Mouse (Mus musculus) mesoderm, embryonic 11.5 days (tissue): ENCODE data around the gene Dync2li1.
A peak's percentile ranks its signal among the peaks of the same experiment; 100 is the strongest.

Experiments used
- DNase-seq: peaks from one replicate; pipeline ENCODE4 v3.0.0-alpha.2; 2012; ENCODE audit warnings: low read depth, low spot score

Dync2li1 gene

DNA sequence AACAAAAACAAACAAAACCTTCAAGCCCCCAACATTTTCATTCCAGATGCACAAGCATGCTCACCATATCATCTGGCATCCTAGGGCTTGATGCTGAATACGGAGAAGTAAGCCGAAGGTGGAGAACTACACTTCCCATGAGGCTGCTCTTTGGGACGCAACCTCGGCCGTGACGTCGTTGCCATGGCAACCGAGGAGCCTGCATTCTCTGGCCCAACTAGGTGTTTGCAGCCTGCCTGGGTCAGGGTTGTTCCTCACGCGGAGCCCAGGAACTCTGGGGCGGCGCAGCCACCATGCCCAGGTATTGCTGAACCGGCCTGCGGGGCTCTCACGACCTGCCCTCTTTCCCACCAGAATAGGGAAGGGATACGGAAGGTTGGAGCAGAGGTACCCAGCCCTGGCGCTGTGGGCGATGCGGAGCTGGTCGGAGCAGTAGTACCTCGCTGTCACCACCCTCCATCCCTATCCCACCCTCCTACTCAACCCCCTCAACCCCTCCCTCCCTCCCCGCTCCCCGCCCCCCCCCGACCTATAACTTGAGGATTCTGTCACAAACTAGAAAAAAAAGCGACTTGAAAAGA lies at the start of gene Dync2li1:
TSS of gene Dync2li1 (plus strand) at position 221 of the 581 bp plus-strand sequence.
- DNase-seq: peak; percentile 97

DNA sequence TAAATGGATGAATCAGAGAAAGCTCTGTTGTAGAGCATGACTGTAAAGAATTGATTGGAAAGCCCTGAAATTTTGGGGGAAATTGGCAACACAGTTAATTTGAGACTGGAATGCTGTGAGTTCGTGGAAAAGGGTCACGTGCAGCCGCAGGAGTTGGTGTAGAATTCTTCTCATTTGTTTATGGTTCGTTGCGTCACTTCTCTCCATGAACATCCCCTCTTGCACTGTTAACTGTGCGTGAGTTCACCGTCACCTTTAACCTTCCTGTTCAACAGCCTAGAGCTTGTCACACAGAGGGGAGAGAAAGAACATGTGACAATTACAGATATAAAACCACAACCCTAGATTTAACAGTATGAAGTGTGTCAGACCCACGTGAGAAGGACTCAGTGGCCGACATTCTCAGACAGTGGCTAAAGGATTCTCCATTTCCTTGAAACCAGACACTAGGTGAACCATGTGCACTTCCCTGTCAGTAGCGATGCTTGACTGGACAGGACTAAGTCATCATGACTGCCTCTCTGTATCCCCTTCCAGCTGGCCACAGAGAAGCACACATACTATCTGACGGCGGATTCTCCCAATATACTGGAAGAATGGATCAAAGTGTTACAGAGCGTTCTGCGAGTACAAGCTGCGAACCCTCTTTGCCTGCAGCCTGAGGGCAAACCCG lies 49.5 kb upstream of the Dync2li1 start:
- no peak for DNase-seq

DNA sequence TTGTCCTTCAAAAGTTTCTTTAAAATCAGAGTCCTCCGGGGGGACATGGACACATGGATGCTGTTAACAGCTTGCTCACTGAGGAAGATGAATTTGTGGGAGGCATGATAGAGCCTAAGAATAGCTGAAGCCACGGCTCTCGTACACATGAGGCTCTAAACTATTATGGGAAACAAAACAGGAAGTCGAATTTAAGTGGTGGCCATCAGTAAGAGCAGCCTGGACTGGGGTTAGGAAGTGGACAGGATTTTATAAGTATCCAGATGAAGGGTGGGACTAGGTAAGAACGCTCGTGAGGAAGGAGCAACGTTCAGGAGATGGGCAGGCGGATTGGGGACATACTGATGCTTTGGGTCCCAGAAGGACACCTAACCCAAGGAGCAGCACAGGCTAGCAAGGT lies 47.0 kb upstream of the Dync2li1 start:
- no peak for DNase-seq

DNA sequence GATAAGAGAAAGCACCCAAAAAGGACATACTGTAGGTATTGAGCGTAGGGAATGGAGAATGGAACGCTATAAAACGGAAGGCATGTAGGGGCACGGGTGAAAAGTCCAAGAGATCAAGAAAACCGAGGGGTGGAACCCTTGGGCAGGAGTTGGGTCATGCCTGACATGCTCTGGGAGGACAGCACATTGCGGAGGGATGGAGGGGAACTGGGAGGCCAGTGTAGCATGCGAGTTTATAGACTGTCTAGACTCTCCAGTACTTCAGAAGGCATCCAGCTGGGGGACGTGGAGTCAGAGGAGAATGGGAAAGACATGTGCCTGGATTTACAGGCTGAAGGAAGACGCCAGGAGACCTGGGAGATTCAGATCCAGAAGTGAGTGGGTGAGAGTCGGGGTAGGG lies 46.5 kb upstream of the Dync2li1 start:
- DNase-seq: no peak

DNA sequence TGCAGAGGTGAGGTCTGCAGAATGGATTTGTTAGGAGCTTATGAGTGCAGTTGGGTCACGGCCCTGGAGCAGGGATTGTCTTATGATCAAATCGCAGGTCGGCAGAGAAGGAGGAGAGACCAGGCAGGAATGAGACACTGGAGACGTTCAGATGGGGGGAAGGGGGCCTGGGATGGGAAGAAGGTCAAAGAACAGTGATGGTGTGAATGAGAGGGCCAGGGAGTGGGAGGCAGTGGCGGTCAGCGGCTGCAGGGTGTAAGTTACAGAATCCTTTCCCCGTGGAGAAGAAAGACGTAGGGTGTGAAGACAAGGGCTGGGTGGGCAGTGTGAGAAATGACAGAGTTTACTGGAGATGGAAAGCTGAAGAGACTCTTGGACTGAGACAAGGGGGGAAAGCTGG lies 45.5 kb upstream of the Dync2li1 start:
- no peak for DNase-seq

DNA sequence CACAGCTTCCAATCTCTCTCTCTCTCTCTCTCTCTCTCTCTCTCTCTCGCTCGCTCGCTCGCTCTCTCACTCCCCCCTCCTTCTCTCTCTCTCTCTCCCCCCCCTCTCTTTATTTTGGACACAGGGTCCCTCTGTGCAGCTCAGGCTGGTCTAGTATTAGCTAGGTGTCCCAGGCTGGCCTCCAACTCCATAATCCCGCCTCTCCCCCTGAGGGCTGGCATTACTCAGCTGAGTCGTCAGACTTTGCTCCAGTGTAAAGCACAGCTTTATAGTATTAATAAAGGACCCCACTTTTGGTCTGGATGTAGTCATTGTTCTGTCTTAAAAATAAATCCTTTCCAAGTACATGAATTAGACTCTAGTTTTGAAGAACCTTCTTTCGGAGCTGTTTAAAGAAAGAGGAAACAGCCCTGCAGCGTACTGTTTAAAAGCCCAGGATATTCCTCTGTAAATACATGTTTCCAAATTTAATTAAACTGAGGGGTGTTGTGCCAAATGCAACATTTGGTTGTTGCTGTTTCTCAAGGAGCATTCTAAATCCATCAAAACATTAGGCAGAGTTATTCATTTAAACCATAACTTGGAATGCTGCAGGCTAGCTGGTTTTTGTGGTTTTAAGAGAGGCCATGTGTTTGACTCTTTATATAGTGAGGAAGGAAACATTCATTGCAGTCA lies 44.4 kb upstream of the Dync2li1 start:
- DNase-seq: no peak

DNA sequence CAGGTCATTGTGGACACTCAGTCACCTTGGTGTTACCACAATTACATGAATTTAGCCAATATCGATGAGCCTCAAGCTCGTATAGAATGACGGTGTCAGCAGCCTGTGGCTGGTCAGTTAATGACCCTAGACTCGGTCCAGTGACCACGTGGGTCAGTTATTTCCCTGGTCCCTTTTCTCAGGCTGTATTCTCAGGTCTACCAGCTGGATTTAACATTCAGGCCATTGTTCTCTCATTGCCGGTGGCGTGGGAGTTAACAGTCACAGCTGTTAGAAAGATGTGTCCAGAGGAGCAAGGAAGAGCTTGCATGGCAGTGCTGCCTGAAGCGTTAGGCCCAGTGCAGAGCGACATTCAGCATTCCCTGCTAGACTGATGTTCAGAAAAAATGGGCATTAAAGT lies 42.2 kb upstream of the Dync2li1 start:
- no peak for DNase-seq

DNA sequence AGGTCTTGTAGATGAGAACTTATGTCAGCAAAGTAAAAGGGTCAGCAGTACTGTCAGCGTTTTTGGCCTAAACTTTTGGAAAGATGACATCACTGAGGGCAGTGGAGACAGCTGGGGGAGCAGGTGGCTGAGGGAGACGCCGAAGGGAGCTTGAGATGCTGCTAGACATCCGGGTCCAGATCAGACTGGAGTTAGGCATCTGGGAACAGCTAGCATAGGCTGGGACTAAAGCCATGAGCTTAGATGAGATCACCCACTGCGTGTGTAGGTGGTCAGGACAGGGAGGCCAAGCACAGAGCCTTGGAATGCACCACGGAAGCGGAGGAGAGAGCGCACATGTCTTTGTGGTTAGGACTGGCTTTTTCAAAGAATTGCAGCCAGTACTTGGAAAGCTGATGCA lies 41.2 kb upstream of the Dync2li1 start:
- no peak for DNase-seq

DNA sequence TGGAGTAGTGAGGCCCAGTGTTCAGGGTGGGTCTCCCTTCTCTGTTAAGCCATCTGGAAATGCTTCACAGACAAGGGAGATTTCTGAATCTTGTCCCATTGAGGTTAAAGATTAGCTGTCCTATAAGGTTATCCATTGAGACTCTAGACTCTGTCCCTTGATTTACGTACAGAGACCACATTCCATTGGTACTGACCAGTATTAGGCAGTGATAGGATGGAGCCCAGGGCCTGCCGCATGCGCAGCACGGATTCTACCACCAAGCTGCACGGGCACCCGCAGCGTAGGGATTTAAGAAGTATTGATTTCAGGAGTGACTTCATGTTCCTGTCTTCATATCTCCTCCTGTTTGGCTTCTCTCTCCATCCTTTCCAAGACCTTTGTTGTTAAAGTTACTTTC lies 36.2 kb upstream of the Dync2li1 start:
- DNase-seq: no peak

DNA sequence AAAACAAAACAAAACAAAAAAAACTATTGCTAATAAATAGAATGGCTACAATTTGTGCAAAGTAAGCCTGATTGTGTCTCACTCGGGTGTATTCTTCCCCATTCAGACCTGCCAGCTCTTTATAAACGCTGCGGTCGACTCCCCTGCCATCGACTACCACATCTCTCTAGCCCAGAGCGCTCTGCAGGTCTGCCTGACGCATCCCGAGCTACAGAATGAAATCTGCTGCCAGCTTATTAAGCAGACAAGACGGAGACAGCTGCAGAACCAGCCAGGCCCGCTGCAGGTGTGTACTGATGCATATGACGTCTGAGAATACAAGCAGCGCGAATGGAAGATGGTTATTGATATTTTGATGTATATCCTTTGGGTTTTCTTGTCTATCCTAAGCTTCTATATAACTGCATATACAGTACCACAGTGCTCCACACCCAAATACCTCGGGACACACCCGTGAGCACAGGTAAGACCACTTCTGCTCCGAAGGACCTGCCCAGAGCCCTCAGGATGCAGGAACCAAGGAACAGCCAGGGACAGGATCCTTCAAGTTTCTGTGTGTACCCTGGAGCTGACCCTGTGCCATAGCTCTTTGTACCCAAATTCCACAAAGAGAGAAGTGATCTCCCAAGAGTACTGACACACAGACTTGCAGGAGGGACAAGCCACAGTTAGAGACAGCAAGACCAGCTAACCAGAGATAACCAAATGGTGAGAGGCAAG lies 34.7 kb upstream of the Dync2li1 start:
- DNase-seq: no peak

DNA sequence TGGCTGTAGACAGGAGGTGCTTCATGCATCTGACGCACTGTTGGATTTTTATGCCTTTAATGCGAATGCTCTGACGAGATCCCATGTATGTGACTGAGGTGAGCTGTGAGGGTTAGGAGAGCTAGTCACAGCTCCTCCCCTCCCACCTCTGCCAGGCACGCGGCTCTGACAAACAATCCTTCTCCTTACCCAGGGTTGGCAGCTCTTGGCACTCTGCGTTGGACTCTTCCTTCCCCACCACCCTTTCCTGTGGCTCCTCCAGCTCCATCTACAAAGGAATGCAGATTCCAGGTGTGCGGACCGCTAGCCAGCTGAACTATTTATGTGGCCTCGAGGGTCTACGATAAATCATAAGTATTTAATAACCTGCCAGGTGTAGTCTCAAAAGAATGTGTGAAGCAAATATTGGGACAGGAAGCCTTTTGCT lies 30.3 kb upstream of the Dync2li1 start:
- no peak for DNase-seq

DNA sequence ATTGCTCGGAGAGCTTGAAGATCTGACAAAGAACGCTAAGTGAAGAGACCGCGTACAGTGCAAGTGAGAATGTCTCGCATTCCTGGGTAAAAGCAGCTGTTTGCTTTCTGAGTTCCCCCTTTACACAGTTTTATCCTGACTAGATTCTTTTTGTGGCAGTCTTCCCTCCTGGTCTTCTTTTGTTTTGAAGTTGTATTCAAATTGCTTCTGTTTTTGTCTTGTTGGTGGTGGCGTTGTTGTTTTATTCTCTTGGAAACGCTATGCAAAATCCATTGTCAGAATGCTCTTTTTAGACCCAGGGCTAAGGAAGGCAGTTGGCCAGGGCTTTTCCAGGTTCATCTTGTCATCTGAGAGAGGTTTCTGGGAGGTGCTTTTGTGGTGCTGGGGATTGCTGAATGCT lies 29.8 kb upstream of the Dync2li1 start:
- DNase-seq: no peak

DNA sequence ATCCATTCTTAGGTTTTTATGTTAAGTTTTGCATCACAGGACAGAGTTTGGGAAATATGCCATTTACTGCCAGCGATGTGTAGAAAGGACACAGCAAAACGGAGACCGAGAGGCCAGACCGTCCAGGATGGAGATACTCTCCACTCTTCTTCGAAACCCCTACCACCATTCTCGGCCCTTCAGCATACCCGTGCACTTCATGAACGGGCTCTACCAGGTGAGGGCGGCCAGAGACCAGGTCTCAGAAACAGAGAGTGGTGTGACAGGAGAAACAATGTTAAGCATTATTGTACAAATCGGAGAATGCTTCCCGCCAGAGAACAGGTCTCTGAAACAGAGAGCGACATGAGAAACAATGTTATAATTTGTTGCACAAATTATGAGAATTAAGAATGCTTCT lies 28.4 kb upstream of the Dync2li1 start:
- DNase-seq: no peak

DNA sequence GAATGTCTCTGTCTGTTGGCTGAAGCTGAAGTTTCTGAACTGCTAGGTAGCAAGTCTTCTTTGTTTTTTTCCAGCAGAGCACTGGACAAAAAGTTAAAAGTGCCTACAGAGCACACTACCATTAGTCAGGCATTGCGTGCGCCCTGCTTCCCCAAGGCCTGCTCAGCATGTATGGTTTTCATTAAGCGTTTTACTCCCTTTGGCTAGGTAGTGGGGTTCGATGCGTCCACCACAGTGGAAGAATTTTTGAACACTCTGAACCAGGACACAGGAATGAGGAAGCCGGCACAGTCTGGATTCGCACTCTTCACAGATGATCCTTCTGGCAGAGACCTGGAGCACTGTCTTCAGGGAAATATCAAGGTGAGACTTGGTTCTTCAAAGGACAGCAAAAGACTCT lies 27.4 kb upstream of the Dync2li1 start:
- DNase-seq: no peak

DNA sequence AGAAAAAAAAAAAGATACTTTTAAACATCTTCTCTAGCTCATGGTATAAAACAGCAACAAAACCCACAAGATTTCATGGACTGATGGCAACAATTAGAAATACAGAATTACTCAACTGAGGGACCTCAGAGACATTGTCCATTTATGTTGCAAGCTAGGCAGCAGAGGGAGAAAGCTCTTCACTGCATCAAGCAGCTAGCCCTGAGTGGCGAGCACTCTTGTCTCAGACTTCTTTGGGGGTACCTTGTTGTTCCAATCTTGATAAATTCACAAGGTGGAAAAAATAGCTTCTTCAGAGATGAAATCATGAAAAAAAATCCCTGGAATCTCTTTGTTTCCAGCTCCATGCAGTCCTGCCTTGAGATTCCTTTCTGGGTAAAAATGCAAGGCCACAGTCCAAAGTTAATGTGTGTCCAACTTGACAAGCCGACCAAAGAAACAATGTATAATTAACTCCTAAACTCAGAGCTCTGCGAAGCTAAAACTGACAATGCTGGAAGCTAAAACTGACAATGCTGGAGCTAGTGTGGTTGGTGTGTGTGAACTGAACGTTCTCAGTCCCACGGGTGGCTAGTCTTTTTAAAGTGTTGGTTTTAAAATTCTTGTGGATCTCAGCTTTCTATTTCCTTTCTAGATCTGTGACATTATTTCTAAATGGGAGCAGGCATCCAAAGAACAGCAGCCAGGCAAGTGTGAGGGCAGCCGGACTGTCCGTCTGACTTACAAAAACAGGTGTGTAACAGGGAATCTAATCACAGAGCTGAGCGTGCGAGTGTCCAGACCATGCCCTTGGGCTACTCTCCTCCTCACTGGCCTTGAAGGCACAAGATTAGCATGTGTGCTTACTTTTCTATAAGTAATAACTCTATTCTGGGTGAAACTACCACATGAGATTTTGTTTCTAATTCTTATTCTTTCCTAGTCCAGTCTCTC lies 26.0 kb upstream of the Dync2li1 start:
- no peak for DNase-seq

DNA sequence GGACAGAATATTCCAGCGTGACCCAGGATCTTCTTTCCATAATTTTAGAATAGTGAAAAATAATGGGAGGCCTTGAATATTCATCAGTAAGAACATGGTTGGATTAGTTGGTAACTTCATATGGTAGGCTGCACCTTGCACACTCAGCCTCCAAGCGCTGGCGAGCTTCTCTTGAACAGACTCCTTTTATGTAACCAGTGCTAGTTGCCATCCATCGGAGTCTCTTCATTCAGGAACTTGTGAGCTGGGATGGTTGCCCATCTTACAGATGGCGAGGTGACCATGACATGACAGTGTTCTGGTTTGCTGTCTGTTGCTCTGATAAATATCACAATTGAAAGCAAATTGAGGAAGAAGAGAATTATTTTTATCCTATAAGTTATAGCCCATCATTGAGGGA lies 24.5 kb upstream of the Dync2li1 start:
- DNase-seq: no peak

DNA sequence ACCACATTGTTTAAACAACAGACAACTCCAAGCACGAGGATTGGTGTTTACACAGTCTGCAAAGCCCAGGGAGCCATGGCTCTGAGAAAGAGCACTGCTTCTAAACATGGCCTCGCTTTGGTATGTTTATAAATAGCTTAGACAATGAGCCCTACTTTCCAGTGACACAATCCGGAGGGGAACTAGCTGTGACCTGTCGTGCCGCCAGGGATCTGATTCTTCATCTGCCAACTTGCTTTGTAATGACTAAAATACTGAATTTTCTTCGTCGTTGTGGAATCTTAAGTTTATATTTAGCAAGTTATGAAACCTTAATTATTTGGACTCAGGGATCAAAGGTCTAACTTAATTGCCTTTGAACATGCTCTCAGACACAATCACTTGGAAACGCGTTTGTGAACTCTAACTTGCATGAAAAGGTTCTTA lies 23.1 kb upstream of the Dync2li1 start:
- no peak for DNase-seq

DNA sequence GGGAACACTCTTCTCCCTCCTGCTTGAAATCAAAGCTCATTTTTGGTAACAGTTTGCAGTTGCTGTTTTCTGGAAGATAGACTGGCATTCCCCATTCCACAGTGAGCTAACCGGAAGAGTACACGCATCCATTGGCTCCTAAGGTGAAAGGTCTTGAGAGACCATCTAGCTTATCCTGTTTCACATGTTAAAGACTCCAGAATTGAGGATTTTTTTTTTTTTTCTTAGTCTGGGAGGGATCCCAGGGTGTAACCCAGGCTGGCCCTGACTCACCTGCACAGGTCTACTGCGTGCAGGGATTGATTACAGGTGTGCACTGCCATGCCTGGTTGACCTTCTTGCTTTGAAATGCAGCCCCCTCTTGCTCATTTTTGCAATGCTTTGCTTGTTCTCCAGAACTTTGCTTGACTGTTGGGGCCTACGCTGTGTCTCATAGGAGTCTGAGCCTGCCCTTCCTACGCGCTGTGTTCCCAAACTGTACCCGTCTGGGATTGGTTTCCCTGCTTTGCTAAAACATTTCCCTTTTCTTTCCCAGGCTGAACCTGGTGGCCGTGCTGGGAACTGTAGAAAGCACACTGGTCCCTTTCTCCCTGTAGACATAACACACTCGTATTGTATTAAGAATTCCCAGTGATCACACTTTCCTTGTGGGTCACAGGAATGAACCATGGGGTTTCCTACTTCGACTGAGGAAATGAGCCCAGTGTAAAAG lies 22.4 kb upstream of the Dync2li1 start:
- no peak for DNase-seq

DNA sequence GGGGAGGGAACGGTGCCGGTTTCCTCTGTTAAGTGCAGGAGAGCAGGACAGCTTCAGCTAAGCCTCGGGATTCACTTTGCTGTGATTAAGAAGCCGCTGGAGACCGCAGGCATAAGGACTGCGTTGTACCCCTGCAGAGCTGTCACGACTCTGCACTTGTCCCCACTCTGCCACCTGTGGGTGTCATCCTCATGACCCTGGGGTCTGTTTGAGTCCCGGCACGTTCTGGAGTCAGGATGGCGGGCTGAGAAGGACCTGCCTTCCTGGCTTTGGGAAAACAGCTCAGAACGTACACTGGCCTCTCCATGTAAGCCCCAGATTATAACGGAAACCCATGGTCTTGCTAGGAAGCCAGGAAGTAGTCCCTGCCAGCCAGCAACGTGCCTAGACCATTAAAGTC lies 19.3 kb upstream of the Dync2li1 start:
- no peak for DNase-seq

DNA sequence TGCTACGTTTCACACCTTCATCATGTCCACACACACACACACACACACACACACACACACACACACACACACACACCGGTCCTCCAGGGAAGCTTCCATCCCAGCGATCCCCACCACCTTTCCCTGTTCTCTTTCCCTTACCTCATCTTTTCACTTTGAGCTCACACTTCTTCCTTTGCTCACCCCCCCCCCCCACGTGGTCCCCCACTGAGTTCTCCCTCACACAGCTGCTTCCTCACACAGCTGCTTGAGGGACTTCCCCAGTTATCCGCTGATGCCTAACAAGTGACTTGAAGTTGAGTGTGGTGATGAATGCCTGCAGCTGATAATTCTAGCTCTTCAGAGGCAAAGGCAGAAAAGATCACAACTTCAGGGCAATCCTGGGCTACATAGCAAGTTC lies 18.7 kb upstream of the Dync2li1 start:
- no peak for DNase-seq

DNA sequence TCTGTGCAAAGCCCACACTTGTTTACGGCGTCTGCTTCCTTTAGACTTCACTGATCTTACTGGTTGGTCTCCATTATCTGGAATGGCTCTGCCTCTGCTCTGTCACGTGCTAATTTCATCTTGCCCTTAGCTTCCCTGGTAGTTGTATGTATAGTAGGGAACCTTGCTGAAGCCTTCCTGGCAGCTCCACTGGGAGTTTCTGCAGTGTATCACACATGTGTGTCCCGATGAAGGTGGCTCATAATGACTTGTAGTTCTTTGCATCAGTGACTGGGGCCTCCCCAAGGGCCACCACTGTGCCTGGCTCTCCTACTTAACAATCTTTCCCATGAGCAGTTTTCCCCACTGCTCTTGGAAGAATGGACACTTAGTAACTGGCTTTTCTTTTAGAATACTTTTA lies 17.7 kb upstream of the Dync2li1 start:
- DNase-seq: no peak
